Mouse (Mus musculus): Measurements from ENCODE around the gene Fam168a.

DNA sequence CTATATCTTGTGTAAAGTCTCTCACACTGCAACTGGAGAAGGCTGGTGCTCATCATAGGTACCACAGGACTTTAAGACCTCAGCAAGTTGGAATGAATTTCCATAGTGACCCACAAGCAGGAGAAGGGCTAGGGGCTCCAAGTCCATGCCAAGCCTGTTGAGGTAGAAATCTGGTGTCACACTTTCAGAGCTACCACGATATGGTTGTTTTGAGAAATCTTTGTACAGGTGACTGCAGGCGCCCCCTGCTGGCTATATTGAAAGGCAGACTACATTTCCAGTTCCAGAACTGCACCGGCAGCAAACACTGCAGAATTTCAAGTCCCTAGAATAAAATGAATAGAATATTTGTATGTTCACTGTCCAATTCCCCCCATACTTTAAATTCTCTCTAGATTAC is 160.2 kb downstream of the Fam168a start:
- TF ChIP-seq CTCF (IDR thresholded peaks at IDR 0.05; ENCODE audit: low read depth, low read length) = peak; percentile 55
- no peak for TF ChIP-seq GATA1 (IDR thresholded peaks at IDR 0.05; ENCODE audit: borderline replicate concordance, low read length)

All from G1E (cell line).